9 mouse cellular contexts compared by ENCODE assay signal in genomic region chr6:129342391-129342790, GRCm38 (mm10). TPM values are rescaled to one million over a fixed set of nuclear protein-coding genes. Genes with fewer than 3 reads are reported as not detected.
ATAC-seq and TF ChIP-seq lines count a peak whose summit lies in the region.
"Not testable (repeated sequence)": the region's sequence is repeated elsewhere in the genome, so short reads cannot be mapped to it uniquely, and the experiment has no call there.
"Had no signal": no experiment of that assay in that cellular context is flagged by ENCODE, and none has a peak within 500 bp of the region (broad histone marks: within the 10 kb centered on the region; RNA-seq: fewer than 3 reads in every experiment).

TSS of gene Clec12a (plus strand) at chr6:129342691.

- H3K4me1 ChIP-seq in bone marrow, adult 2 months (ENCODE audit: control insufficient read depth, insufficient read depth, low read length); liver, embryonic 16.5 days (ENCODE audit: control insufficient read depth, low read depth, low read length): not testable (repeated sequence)

- not testable (repeated sequence) for H3K79me2 ChIP-seq in macrophage (ENCODE audit: inconsistent target)

- H3K4me3 ChIP-seq in bone marrow, adult 2 months (replicated peaks; ENCODE audit: control insufficient read depth, low read depth, low read length); liver, embryonic 16.5 days (ENCODE audit: low read depth, low read length); macrophage (ENCODE audit: inconsistent target): not testable (repeated sequence)

- not testable (repeated sequence) for ATAC-seq in common myeloid progenitor, adult 5-6 weeks (replicated peaks; ENCODE audit: low read depth, poor library complexity, severe bottlenecking); erythroid progenitor cell, adult 5-6 weeks (replicated peaks; ENCODE audit: low FRiP score, poor library complexity, severe bottlenecking); hematopoietic stem cell, adult 5-6 weeks (replicated peaks in 1 of 2; ENCODE audit: insufficient read depth in 1 of 2, low FRiP score in 2 of 2, low TSS enrichment in 1 of 2, low read depth in 1 of 2, poor library complexity in 2 of 2, severe bottlenecking in 2 of 2); liver, embryonic 16.5 days (ENCODE audit: low read depth); megakaryocyte progenitor cell, adult 5-6 weeks (replicated peaks; ENCODE audit: poor library complexity); neutrophil, adult 5-6 weeks (ENCODE audit: extremely low read depth, insufficient number of reproducible peaks, low FRiP score, poor library complexity, severe bottlenecking)

- H3K27me3 ChIP-seq in liver, embryonic 16.5 days (ENCODE audit: control insufficient read depth, insufficient read depth, low read depth, low read length): not testable (repeated sequence)

- WGBS in bone marrow, adult 2 months: 69% methylated on average over 4 of the region's 4 CpGs
- WGBS in liver, embryonic 16.5 days (ENCODE audit: insufficient replicate concordance): 54% methylated on average over 4 of the region's 4 CpGs
- 100% methylated on average over 4 of the region's 4 CpGs for WGBS in macrophage (ENCODE audit: missing documents)

- H3K27ac ChIP-seq in bone marrow, adult 2 months (ENCODE audit: control insufficient read depth, insufficient read depth, low read depth, low read length, poor library complexity); liver, embryonic 16.5 days (ENCODE audit: low read length); macrophage: not testable (repeated sequence)

- H3K9me3 ChIP-seq in liver, embryonic 16.5 days (replicated peaks; ENCODE audit: control insufficient read depth, low read length): not testable (repeated sequence)

- TF ChIP-seq CTCF in bone marrow, adult 2 months (IDR thresholded peaks at IDR 0.05; ENCODE audit: control insufficient read depth, insufficient read depth, low read length): not testable (repeated sequence)

- not testable (repeated sequence) for TF ChIP-seq POLR2A in bone marrow, adult 2 months (IDR thresholded peaks at IDR 0.05; ENCODE audit: borderline replicate concordance, control insufficient read depth, low read depth, low read length)

- not testable (repeated sequence) for H3K36me3 ChIP-seq in liver, embryonic 16.5 days (ENCODE audit: control insufficient read depth, insufficient read depth); macrophage (ENCODE audit: inconsistent target)

- not testable (repeated sequence) for H3K4me2 ChIP-seq in liver, embryonic 16.5 days (ENCODE audit: low read depth, low read length)

- not testable (repeated sequence) for H3K9ac ChIP-seq in liver, embryonic 16.5 days (ENCODE audit: low read depth, low read length)

RNA-seq across cellular contexts. Expression of gene Clec12a, which starts in this region (rescaled TPM):
- polyA plus RNA-seq in bone marrow, adult 2 months (2011; ENCODE audit: insufficient read depth, insufficient read length, low replicate concordance, missing spikeins): 45.9 and 106 TPM in 2 replicates
- total RNA-seq in common myeloid progenitor, adult 5-6 weeks (2017): 117 and 140 TPM in 2 replicates
- total RNA-seq in erythroid progenitor cell, adult 5-6 weeks (2015; ENCODE audit: low replicate concordance): 97.3 and 115 TPM in 2 replicates
- total RNA-seq in erythroid progenitor cell, adult 5-6 weeks (2017; ENCODE audit: low replicate concordance): 48.9 and 86.8 TPM in 2 replicates
- total RNA-seq in hematopoietic stem cell, adult 5-6 weeks (2017): 85.2 and 94.1 TPM in 2 replicates
- polyA plus RNA-seq in liver, embryonic 16.5 days (2015; fragmentation: Nextera tagmentation; extraction: Ambion mirVana): 13.1 and 13.7 TPM in 2 replicates
- 100 to 1,000 TPM; 102 to 395 (median 260) TPM for total RNA-seq in macrophage (2018; cell fraction: chromatin; rRNA removed)
- 100 to 1,000 TPM; 169 to 278 (median 224) TPM for total RNA-seq in macrophage (2018; cell fraction: cytosol; rRNA removed)
- 100 to 1,000 TPM; 181 to 475 (median 341) TPM for total RNA-seq in macrophage (2018; cell fraction: nucleus; rRNA removed)
- 168 to 417 TPM (median 176 TPM) in 3 replicates for polyA plus RNA-seq in macrophage (2018)
- 726 and 820 TPM in 2 replicates for total RNA-seq in megakaryocyte progenitor cell, adult 5-6 weeks (2015)
- 640 and 745 TPM in 2 replicates for total RNA-seq in megakaryocyte progenitor cell, adult 5-6 weeks (2017)
- total RNA-seq in neutrophil, adult 5-6 weeks (2017): 59.1 and 63.0 TPM in 2 replicates
- polyA plus RNA-seq: G1E had no signal
